Mouse (Mus musculus) intestine, postnatal 0 days (tissue): ENCODE measurements at regions not wholly inside any gene's neighbourhood (a gene's known extent, or its start where the extent isn't known, plus 50 kb on each side); places are given as distances from the start of the nearest gene placed in this dataset.

Experiments used
- ATAC-seq: fragments of 200-750 bp; cut with Nextera tagmentation; 2 replicates; pipeline ENCODE4 v1.8.0; 2017; ENCODE audit warnings: mild to moderate bottlenecking, moderate TSS enrichment, moderate library complexity
- H3K27ac ChIP-seq: fragments of 300-500 bp; sonication (generic); 2 replicates; pipeline ENCODE4 v1.5.1; 2014; ENCODE audit warnings: mild to moderate bottlenecking, low read depth, low read length, moderate library complexity
- H3K27me3 ChIP-seq: fragments of 300-500 bp; sonication (generic); replicated peaks from 2 replicates; pipeline ENCODE4 v1.6.1; 2014; ENCODE audit warnings: low read length, mixed read lengths; ENCODE audit not compliant: control insufficient read depth, insufficient read depth
- H3K36me3 ChIP-seq: fragments of 300-500 bp; sonication (generic); 2 replicates; pipeline ENCODE4 v1.6.1; 2014; ENCODE audit warnings: mild to moderate bottlenecking, moderate library complexity; ENCODE audit not compliant: control insufficient read depth, insufficient read depth
- H3K4me1 ChIP-seq: fragments of 300-500 bp; sonication (generic); replicated peaks from 2 replicates; pipeline ENCODE4 v1.6.1; 2014; ENCODE audit warnings: antibody characterized with exemption, low read length, mixed read lengths; ENCODE audit not compliant: control insufficient read depth, insufficient read depth
- H3K4me2 ChIP-seq: fragments of 300-500 bp; sonication (generic); replicated peaks from 2 replicates; pipeline ENCODE4 v1.6.1; 2014; ENCODE audit warnings: low read depth, mild to moderate bottlenecking, moderate library complexity
- H3K4me3 ChIP-seq: fragments of 300-500 bp; sonication (generic); 2 replicates; pipeline ENCODE4 v1.5.1; 2014; ENCODE audit warnings: low read depth, low read length
- H3K9ac ChIP-seq: fragments of 300-500 bp; sonication (generic); 2 replicates; pipeline ENCODE4 v1.6.1; 2014; ENCODE audit warnings: mild to moderate bottlenecking, low read depth, low read length
- H3K9me3 ChIP-seq: fragments of 300-500 bp; sonication (generic); 2 replicates; pipeline ENCODE4 v1.6.1; 2016; ENCODE audit warnings: mixed run types; ENCODE audit not compliant: control insufficient read depth
- CTCF ChIP-seq: sonication (generic); IDR thresholded peaks from 2 replicates; pipeline ENCODE4 v1.5.1; 2016; ENCODE audit warnings: low read depth, mild to moderate bottlenecking, control low read depth, antibody characterized with exemption, moderate library complexity
- WGBS: fragments of 180-500 bp; shearing (Covaris S2); extraction: QIAGEN DNeasy Blood & Tissue Kit; methylation state at CpG from one replicate; pipeline ENCODE4 v1.1.7; 2014; 5-methylcytosine and 5-hydroxymethylcytosine counted together

DNA sequence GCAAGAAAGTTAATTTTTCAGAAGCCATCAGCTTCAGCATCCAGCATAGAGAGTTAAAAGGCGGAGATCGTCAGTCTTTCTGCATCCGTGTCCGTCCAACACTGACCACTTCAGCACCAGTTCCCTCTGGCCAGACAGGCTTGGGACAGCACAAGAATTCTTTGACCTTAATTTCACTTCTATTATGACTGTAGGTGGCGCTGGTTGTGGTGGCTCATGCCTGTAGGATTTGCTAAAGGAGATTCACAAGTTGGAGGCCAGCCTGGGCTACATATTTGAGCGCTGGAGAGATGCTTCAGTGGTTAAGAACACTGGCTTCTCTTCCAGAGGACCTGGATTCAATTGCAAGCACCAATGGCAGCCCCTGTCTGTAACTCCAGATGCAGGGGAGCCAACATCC, 66.0 kb downstream of the Amer2 start:
- peak; percentile 54 for TF ChIP-seq CTCF
- Histone ChIP-seq H3K27me3 (no peaks in the 10 kb centered on the region), H3K9ac (no peak overlapping the region), H3K9me3 (no peaks in the 10 kb centered on the region), H3K4me3 (no peak overlapping the region), H3K4me2 (no peak overlapping the region), H3K4me1 (no peaks in the 10 kb centered on the region), H3K36me3 (no peaks in the 10 kb centered on the region), H3K27ac (no peak overlapping the region)
- no peak for ATAC-seq
- 53% methylated on average over 6 of the region's 6 CpGs for WGBS

DNA sequence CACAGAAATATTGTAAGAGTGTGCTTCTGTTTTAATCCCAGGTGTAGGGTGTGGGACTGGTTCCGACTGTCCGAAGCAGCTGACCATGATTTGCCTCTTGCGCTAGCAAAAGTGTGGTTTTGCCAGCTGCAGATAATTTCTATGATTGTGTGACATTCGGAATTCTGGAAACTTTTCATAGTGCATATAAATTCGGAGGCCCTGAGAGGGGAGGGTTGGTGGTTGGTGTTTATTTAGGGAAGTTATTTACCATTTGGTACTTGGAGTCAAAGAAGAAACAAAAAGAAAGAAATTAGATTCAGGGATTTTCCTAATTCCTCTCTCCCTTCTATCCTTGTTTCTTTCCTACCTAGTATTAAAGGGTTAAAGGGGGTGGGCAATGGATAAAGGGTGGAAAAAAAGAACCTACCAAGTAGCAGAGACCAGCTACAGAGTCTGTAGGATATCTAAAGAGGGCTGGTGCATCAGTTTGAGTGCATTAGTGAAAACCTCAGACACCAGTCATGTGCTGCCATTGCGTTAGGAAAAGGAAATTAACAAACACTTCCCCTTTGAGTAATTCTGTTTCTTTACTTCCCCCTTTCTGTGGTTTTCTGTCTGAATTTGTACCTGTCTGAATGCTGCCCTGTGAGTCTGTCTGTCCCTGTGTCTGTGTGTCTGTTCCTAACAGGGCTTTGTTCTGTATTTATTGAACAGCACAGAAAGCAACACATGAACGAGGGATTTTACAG, 70.9 kb downstream of the Amer2 start:
- ATAC-seq: no peak

DNA sequence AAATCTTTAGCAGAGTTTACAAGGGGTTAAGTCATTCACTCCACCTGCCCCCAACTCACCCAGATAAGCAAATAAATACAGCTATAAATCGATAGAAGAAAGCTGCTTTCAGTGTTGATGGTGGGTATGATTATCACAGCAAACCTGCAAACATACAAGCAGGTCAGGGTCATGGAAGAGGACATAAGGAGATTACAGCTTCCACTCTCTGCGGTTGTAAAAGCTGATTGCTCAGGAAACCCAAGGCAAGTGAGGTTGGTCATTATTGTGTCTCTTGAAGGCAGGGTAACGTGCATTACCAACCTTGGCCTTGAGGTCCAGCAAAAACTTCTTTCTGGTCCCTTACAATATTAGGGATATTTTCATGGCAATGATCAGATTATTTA, 71.5 kb downstream of the Amer2 start:
- H3K27me3 ChIP-seq: no peaks in the 10 kb centered on the region
- no peak for ATAC-seq
- H3K4me3 ChIP-seq: no peak overlapping the region
- 28% methylated on average over 3 of the region's 3 CpGs for WGBS
- TF ChIP-seq CTCF: no peak
- no peaks in the 10 kb centered on the region for H3K9me3 ChIP-seq
- no peaks in the 10 kb centered on the region for H3K36me3 ChIP-seq
- no peaks in the 10 kb centered on the region for H3K4me1 ChIP-seq
- no peak overlapping the region for H3K9ac ChIP-seq
- H3K27ac ChIP-seq: no peak overlapping the region
- H3K4me2 ChIP-seq: no peak overlapping the region

More for the DNA sequence above, 70.9 kb downstream of the Amer2 start:
- no peak overlapping the region for H3K4me3 ChIP-seq
- H3K9ac ChIP-seq: no peak overlapping the region
- H3K36me3 ChIP-seq: no peaks in the 10 kb centered on the region
- H3K27me3 ChIP-seq: no peaks in the 10 kb centered on the region
- no peak overlapping the region for H3K4me2 ChIP-seq
- no peaks in the 10 kb centered on the region for H3K4me1 ChIP-seq
- H3K27ac ChIP-seq: no peak overlapping the region
- no peaks in the 10 kb centered on the region for H3K9me3 ChIP-seq
- TF ChIP-seq CTCF: no peak
- 51% methylated on average over 7 of the region's 7 CpGs for WGBS

DNA sequence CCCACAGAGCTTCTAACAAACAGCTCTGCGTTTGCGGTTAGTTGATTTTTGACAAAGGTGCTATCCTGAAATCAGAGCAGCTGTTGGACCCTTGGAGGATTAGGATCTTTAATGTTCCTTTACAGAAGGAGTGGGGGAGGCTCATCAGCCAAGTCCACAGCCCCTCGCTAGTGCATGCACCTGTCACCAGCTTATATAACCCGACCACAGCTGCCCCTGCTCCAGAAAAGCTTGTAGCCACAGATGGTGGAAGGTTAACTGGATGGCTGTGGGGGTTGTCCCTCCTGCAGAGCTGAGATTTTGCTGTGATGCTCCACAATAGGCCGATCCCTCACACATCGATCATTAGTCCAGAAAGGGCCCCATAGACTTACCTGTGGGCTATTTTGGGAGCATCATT, 73.0 kb downstream of the Amer2 start:
- no peak for TF ChIP-seq CTCF
- Histone ChIP-seq H3K27ac (no peak overlapping the region), H3K9ac (no peak overlapping the region), H3K27me3 (no peaks in the 10 kb centered on the region), H3K4me1 (no peaks in the 10 kb centered on the region), H3K4me2 (no peak overlapping the region), H3K36me3 (no peaks in the 10 kb centered on the region), H3K4me3 (no peak overlapping the region), H3K9me3 (no peaks in the 10 kb centered on the region)
- no peak for ATAC-seq
- 89% methylated on average over 6 of the region's 6 CpGs for WGBS

DNA sequence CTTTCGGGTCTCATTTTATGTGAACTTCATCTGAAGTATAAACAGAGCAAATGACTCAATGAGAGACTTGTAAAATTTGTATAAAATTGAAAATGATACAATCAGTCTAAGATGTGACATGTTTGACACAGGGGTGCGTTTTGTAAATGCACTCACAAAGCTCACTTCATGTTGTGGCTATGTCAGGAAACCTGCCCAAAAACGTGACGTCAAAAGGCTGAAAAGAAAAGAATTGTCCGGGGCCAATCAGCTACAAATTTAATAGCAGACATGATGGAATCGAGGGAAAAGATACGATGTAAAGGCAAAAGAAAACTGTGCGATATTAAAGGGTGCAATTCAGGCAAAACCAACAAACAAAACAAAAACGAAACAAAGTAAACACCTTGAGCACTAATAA, 78.2 kb downstream of the Amer2 start:
- no peak overlapping the region for H3K4me2 ChIP-seq
- no peaks in the 10 kb centered on the region for H3K36me3 ChIP-seq
- 84% methylated on average over 9 of the region's 9 CpGs for WGBS
- no peaks in the 10 kb centered on the region for H3K4me1 ChIP-seq
- H3K27ac ChIP-seq: no peak overlapping the region
- ATAC-seq: no peak
- no peaks in the 10 kb centered on the region for H3K9me3 ChIP-seq
- no peak for TF ChIP-seq CTCF
- no peaks in the 10 kb centered on the region for H3K27me3 ChIP-seq
- no peak overlapping the region for H3K9ac ChIP-seq
- no peak overlapping the region for H3K4me3 ChIP-seq

DNA sequence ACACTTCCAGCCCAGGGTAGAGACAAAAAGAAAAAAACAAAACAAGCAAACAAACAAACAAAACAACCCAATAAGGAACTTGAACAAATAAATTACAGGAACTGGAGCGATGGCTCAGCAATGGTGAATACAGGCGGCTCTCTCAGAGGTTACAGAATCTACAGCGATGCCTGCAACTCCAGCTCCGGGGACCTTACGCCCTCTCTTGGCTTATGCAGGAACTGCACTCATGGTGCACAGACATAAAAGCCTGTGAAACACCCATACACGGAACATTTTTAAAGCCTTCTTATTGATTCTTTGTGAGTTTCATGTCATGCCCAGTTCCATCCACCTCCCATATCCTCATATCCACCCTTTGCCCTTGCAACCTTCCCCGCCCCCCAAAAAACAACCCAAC, 78.6 kb downstream of the Amer2 start:
- Histone ChIP-seq H3K9me3 (no peaks in the 10 kb centered on the region), H3K27me3 (no peaks in the 10 kb centered on the region), H3K4me2 (no peak overlapping the region), H3K4me3 (no peak overlapping the region), H3K36me3 (no peaks in the 10 kb centered on the region), H3K27ac (no peak overlapping the region), H3K9ac (no peak overlapping the region), H3K4me1 (no peaks in the 10 kb centered on the region)
- ATAC-seq: no peak
- WGBS: 92% methylated on average over 7 of the region's 7 CpGs
- peak; percentile 43 for TF ChIP-seq CTCF

DNA sequence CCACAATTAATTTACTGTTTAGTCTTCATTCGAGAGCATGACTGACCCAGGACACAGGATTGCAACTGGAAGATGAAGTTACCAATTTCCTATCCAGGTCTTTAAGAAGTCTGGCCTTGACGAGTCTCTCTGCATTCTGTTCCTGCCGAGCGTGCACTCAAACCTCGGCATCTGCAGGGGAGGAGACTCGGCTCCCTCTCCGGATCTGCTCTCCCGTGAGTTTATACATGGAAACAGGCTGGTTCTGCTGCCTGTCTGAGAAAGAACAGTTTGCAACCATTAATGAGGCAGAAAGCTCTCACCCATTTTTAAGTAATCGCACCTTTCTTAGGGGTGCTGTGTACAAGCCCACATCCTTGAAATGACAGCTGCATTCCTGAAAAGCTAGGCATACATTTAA, 83.7 kb downstream of the Amer2 start:
- WGBS: 61% methylated on average over 9 of the region's 9 CpGs
- H3K9ac ChIP-seq: no peak overlapping the region
- no peak overlapping the region for H3K4me2 ChIP-seq
- ATAC-seq: no peak
- no peak overlapping the region for H3K27ac ChIP-seq
- no peaks in the 10 kb centered on the region for H3K9me3 ChIP-seq
- no peak overlapping the region for H3K4me3 ChIP-seq
- TF ChIP-seq CTCF: no peak
- no peaks in the 10 kb centered on the region for H3K4me1 ChIP-seq
- H3K36me3 ChIP-seq: no peaks in the 10 kb centered on the region
- H3K27me3 ChIP-seq: no peaks in the 10 kb centered on the region
